Mouse (Mus musculus) neural tube, embryonic 10.5 days (tissue): ENCODE data around the gene Casp7.

Source experiments
- DNase-seq: peaks from one replicate; pipeline ENCODE4 v3.0.0-alpha.2; 2017; ENCODE audit warnings: low spot score; ENCODE audit errors: extremely low spot score

Casp7 gene

DNA sequence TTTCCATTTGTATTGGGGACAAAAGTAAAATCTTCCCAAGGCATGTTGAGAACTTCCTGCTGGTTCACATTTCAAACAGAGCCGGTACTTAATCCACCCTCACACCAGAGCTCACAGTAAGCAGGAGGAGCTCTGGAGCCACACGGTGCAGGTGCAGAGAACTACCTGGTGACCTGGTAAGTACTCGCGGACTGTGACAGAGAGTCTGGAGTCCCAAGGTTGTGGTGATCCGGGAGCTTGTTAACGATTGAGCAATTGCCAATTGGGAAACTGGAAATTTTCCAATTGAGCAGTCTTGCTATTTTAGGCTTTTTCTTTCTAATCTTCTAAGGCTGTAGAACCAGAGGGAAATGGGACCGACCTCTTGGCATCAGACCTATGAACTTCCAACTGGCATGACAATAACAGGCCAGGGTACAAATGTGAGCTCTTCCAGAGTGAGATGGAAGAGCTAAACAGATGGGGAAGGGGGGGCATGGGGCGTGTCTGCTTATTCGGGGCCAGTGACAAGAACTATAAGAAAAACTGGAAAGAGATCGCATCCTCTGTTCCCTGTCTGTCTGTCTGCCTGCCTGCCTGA lies 64.7 kb downstream of the Casp7 start, which contains the start of gene Plekhs1:
TSS of gene Plekhs1 (plus strand) at position 119 of the 580 bp plus-strand sequence.
- no peak for DNase-seq

DNA sequence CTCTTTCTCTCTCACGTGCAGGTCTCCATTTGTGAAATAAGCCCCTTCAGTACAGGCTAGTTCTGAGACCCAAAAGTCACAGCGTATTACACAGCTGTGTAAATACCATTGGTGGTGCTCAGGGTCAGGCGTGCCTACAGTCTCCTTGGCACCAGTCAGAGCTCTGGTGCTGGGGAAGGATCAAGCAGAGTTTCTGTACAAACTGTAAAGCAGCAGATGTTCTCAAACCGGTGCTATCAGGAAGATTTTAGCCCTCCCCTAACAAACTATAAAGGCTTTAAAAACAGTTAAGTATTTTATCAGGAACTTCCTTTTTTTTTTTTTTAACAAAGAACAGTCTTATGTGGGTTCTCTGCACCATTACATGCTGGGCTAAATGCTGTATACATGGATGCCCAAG lies 65.9 kb downstream of the Casp7 start:
- DNase-seq: no peak

DNA sequence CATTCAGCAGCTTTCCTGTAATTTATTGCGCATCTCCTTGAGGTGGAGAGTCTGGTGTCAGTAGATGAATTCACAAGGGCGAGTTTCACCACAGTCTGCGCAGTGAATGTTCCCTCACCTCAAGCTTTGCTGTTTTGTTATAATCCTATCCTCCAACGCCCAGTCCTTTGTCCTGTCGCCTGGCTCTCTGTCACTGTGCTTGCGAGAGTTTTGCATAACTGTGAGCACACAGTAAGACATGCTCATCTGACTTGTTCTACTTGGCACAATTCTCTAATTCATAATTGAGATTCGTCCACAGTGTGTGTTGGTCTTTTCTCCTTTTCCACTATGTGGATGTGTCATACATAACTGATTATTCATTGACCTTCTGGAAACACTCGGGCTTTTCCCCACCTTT lies 69.6 kb downstream of the Casp7 start:
- DNase-seq: no peak

DNA sequence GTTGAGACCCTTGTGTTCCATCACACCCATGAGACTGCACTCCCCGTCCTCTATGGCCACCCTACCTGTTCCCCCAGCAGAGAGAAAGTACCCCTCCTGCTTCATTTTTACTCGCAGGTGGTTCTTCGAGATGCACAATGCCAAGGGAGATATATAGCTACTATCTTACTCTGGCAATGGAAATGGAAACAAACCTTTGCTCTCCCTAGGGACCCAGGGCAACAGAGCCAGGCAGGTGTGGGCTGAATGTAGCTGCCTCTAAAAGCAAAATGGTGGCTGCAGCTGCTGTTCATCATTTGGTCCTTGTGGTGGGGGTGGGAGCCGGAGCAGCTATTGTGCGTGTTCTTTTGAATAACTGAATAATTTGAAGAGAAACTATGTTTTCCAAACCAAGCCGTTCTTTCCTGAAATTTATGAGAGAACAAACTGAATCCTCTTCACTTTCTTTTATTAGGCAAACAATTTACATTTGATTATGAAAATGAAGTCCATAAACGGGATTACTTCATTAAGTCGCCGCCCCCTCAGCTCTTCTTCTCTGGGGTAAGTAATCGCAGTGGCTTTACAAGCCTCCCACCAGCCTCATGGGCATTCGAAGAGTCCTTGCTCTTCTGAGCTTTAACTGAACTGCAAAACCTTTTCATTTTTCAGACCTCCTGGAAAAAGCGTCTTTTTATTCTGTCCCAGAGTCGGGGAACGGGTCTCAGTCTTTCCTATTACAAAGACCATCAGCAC lies 73.5 kb downstream of the Casp7 start:
- no peak for DNase-seq

DNA sequence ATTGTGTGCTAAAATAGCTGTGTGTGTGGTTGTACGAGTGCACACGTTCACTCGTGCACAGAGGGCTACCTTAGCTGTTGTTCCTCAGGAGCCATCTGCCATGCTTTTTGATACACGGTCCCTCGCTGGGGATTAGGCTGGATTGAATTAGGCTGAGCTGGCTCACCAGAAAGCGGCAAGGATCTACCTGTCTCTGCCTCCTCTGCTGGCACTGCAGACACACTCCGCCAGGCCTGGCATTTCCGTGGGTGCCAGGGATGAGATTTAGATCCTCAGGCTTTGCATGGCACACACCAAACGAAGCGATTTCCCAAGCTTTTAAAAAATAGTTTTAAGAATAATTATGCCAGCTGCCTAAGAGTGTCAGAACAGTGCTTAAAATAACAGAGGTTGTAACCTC lies 75.0 kb downstream of the Casp7 start:
- DNase-seq: no peak

DNA sequence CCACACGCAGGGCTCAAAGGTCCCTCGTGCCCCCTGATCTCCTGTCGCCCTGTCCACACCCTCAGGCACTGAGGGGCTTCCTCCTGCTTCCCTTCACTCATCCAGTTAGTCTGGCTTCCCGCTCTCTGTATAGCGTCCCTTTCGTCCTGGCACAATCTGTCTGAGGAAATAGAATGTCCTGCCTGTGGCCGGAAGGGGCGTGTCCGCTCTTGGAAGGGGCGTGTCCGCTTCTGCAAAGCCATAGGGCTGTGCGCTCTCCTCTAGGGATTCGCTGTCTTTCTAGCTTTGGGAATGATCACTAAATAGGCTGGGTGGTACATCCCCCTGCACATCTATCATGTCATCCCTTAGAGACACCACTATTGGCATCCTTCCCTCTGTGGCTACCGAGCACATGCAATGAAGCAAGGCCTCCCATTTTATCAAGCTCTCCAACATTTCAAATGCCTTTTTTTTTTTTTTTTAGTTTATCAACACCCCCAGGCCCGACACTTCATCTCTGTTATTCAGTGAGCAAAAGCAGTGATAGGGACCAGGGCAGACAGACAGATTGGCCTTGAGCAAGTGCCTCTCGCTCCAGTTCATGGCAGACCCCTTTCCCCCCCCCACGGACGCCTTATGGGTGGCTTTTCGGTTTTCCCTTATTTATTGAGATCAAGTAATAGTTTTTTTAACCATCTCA lies 78.1 kb downstream of the Casp7 start:
- DNase-seq: peak; percentile 31

DNA sequence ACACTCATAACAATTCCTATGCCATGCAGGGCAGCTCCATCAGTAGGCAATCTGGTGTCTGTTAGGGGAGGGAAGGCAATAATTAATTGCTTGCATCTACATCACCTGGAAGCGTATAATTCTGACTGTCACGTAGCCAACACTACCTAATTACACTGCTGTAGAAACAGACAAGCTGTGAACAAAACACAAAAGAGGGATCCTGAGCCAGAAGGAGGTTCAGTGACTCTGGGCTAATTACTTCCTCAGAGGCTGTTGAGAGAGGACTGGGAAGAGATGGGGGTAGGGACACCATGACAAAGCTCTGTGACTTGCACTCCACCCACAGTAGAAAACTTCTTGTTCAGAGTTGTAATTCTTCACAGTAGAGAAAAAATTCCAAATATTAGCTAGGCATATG lies 79.6 kb downstream of the Casp7 start:
- DNase-seq: no peak

DNA sequence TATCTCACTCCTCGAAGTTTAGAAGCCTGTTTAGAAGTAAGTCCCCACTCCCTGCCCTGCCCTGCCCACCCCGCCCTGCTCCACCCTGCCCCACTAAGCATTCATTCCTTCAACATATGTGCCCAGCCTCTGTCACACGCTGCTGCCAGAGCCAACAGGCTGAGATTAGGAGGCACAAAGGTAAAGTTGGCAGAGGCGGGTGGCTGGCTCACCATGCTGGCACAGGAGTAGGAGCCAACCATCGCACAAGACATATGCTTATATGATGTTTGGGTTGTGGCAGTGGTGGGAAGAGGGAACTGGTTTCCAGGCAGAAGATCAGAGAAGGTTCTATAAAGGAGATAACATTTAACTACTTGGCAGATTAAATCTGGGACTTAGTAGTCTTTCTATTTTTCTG lies 80.3 kb downstream of the Casp7 start:
- DNase-seq: no peak

DNA sequence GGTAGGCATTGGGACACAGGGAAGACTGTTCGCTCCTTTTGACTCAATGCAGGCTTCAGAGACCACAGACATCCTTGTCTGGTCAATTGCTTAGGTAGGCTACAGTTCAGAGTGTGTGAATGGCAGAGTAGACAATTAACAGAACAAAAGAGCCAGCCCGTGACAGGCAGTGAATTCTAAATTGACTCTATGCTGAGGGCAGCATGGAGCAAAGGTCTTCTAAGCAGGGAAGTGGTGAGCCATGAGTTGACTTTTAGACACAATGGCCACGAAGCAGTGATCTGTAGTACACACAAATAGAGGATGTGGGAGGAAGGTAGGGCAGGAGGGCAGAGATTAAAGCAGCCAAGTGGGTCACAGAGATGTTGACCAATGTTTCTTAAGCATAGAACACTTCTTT lies 80.9 kb downstream of the Casp7 start:
- no peak for DNase-seq

DNA sequence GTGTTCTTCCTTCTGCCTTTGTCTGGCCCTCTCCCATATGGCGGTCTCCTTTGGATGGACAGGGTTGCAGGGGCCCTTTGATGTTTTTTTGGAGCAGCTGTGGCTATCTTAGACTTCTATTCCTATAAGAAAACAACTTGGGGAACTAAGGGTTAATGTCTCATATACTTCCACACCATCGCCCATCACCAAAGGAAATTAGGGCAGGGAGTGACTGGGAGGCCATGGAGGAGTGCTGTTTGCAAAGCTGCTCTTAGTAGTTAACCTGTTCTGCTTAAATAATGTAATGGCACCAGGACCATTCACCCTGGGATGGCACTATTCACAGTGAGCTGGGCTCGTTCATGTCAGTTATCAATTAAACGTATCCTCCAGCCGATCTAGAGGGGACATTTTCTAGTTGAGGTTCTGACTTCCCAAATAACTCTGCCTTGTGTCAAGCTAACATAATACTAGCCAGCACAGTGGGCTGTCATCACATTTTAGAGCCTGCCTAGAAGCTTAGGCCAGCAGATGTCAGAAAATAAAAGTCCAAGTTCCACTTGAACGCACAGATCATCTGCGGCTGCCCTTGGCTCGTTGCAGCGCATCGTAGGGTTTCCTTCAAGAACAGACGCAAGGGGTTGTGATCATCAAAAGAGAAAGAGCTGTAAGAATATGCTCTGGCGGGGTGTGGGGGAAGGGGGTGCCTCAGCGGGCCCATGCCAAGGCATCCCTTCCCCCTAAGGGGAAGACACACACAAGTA lies 87.9 kb downstream of the Casp7 start:
- DNase-seq: no peak

DNA sequence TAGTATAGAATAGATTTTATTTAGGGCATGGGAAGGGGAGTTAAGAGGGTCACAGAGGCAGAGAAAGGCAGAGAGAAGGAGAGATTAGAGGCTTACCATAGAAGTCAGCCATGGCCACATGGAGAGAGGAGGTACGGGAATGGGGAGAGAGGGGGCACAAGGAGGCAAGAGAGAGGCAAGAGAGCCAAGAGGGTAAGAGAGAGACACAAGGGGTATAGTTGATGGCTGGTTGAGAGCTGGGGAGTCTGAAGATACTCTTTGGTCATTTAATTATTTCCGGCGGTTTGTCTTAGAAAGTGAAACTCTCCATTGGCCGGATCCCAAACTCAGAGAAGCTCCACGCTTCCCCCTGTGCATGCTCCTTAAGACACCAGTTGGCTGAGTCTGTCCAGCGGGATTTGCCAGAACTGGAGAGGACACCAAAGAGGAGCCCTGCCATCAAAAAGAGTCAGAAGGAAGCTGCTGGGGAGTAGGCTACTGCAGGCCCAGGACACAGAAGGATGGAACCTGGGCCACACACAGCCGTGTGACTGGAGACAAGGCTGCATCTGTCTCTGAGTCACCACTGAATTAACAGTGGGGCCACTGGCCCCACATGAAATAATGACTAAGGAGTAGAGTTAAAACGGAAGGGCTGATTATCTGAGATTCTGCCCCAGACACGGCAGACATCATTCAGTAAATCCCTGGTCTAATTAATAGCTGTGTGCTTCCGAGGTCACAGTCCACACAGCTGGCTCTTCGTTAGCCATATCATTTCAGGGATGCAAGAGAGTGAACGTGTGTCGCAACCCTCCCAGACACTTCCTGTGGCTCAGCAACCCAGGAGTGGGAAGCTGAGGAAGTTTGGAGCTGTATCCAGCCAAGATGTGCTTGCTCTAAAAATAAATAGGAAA lies 88.7 kb downstream of the Casp7 start:
- no peak for DNase-seq

DNA sequence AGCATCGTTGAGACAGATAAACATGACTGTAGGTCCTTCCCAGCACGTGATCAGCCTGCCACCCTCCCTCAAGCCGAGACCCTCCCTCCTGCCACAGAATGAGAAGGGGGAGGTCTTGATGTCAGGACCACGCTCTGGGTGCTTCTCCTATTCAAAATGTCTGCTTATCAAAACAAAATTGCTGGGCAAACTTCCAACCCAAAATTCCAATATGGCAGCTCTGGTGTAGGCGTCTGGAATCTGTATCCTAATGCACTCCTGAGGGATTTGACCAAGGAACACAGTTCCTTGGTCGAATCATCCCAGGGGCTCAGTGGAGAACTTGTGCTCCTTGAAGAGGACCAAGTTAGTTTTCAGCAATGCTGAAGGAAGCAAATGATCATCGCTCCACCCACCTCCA lies 90.0 kb downstream of the Casp7 start:
- no peak for DNase-seq

DNA sequence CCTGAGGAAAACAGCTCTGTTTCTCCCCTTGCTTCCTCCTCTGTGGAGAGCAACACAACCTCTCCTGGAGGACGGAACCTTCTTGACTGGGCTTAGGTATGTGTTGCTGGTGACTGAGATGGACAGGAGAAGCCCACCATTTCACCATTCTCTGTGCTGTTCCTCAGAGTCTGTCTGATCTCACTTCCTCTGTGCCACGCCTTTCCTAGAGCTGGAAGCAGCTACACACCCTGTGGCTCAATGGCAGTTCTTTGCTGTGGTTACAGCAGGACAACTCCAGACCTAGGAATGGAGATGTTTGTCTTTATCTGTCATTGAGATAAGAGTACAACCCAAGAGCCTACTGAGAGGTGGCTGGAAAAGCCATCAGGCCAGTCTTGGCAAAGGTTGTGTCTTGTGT lies 90.4 kb downstream of the Casp7 start:
- no peak for DNase-seq

DNA sequence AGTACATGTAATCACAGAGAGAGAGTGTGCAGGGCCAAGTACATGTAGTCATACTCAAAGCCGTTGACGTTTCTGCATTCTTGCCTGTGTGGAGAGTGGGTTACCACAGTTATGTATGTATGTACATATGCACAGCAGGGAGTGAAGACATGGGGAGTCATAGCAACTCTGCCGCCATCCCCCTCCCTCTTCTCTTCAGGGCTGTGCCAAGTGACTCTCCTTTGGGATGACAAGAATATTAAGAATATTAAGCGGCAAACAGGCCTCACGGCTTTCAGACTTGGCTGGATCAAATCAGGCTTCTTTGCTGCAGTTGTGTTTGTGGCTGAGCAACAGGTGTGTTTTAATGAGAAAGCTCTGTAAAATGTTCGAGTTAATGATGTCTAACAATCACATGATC lies 92.7 kb downstream of the Casp7 start:
- DNase-seq: no peak
